Mouse (Mus musculus): ENCODE data around the gene Cep104.

GRCm38 (mm10) chr4:153975768-153976167 lies 774 bp downstream of the Cep104 start:
- TF ChIP-seq HCFC1 (IDR thresholded peaks at IDR 0.05; ENCODE audit: borderline replicate concordance, insufficient read depth, low read length), result no peak
- no peak for TF ChIP-seq ZNF384 (IDR thresholded peaks at IDR 0.05; ENCODE audit: low read depth, low read length)
- no peak for TF ChIP-seq MAFK (IDR thresholded peaks at IDR 0.05; ENCODE audit: insufficient read depth, low read depth, low read length)
- TF ChIP-seq ZC3H11A (IDR thresholded peaks at IDR 0.05; ENCODE audit: borderline replicate concordance, low read depth, low read length), result no peak

Data from ES-E14 (cell line).